Mouse (Mus musculus): ENCODE measurements around the gene Pqlc3. TPM values are rescaled to one million over a fixed set of nuclear protein-coding genes. Genes with fewer than 3 reads are reported as not detected.

Gene Pqlc3
- total and polyA plus RNA-seq, 3 experiments: 5.2 to 13.1 TPM; not detected in 1

- TF ChIP-seq ETS1 (IDR thresholded peaks at IDR 0.05; ENCODE audit: low read depth, low read length) (peak; percentile 9; the same call in 1 of the 2 replicates), MEF2A (IDR thresholded peaks at IDR 0.05; ENCODE audit: extremely low read depth, insufficient replicate concordance, low read depth, low read length, poor library complexity, severe bottlenecking) (no peak), USF1 (IDR thresholded peaks at IDR 0.05; ENCODE audit: low read depth, low read length) (no peak), ELF1 (IDR thresholded peaks at IDR 0.05; ENCODE audit: low read depth, low read length) (no peak), TCF12 (IDR thresholded peaks at IDR 0.05; ENCODE audit: low read depth, low read length) (peak; percentile 30; the same call in 1 of the 2 replicates), POLR2A (IDR thresholded peaks at IDR 0.05; ENCODE audit: control insufficient read depth in 1 of 2, insufficient read depth in 1 of 2, low read depth in 1 of 2, low read length in 2 of 2, poor library complexity in 1 of 2) (no peak)
Measured at GRCm38 (mm10) chr12:16941976-16942375, 58.2 kb downstream of the Pqlc3 start (continued).

Other genes with a start within 250 kb of the Pqlc3 start
- not detected in 2 replicates for gene Greb1, start 199.5 kb downstream of the Pqlc3 start, total RNA-seq (2012; rRNA removed)
- not detected for gene Greb1, start 199.5 kb downstream of the Pqlc3 start, polyA plus RNA-seq (2012; ENCODE audit: insufficient read depth in 1 of 2, insufficient read length in 2 of 2, low read depth in 1 of 2, low replicate concordance in 2 of 2, missing spikeins in 1 of 2)
- gene E2f6, start 189.4 kb downstream of the Pqlc3 start, total RNA-seq (2012; rRNA removed): 28.5 and 35.4 TPM in 2 replicates
- 10 to 100 TPM in 1 of 2 experiments, not detected in 1; 67.0 TPM for gene E2f6, start 189.4 kb downstream of the Pqlc3 start, polyA plus RNA-seq (2012; ENCODE audit: insufficient read depth in 1 of 2, insufficient read length in 2 of 2, low read depth in 1 of 2, low replicate concordance in 2 of 2, missing spikeins in 1 of 2)
- 10.9 and 12.2 TPM in 2 replicates for gene Rock2, start 105.5 kb downstream of the Pqlc3 start, total RNA-seq (2012; rRNA removed)
- gene Rock2, start 105.5 kb downstream of the Pqlc3 start, polyA plus RNA-seq (2012; ENCODE audit: insufficient read depth in 1 of 2, insufficient read length in 2 of 2, low read depth in 1 of 2, low replicate concordance in 2 of 2, missing spikeins in 1 of 2): 10 to 100 TPM; 14.4 to 46.4 TPM
- not detected in 2 replicates for gene 2410004P03Rik, start 11.3 kb upstream of the Pqlc3 start, total RNA-seq (2012; rRNA removed)
- gene 2410004P03Rik, start 11.3 kb upstream of the Pqlc3 start, polyA plus RNA-seq (2012; ENCODE audit: insufficient read depth in 1 of 2, insufficient read length in 2 of 2, low read depth in 1 of 2, low replicate concordance in 2 of 2, missing spikeins in 1 of 2): under 1 TPM in 1 of 2 experiments, not detected in 1; 0.03 TPM
- gene Kcnf1, start 176.5 kb upstream of the Pqlc3 start, total RNA-seq (2012; rRNA removed): not detected in 2 replicates
- gene Kcnf1, start 176.5 kb upstream of the Pqlc3 start, polyA plus RNA-seq (2012; ENCODE audit: insufficient read depth in 1 of 2, insufficient read length in 2 of 2, low read depth in 1 of 2, low replicate concordance in 2 of 2, missing spikeins in 1 of 2): not detected

Measured in MEL (cell line).